Comparison of ENCODE assay signal across 15 mouse cellular contexts in genomic region chrX:152205486-152205885, GRCm38 (mm10).
"Had no signal": no experiment of that assay in that cellular context is flagged by ENCODE, and none has a peak within 500 bp of the region (broad histone marks: within the 10 kb centered on the region; RNA-seq: fewer than 3 reads in every experiment).

No protein-coding gene starts in this region.

- H3K9me3 ChIP-seq: limb, embryonic 10.5 days; limb, embryonic 13.5 days; liver, embryonic 15.5 days had no signal

- H3K36me3 ChIP-seq: limb, embryonic 10.5 days; limb, embryonic 13.5 days; liver, embryonic 15.5 days had no signal

- H3K27ac ChIP-seq: hindbrain, postnatal 0 days; layer of hippocampus, adult 2 months; limb, embryonic 10.5 days; limb, embryonic 13.5 days; liver, embryonic 15.5 days had no signal

- H3K4me1 ChIP-seq: limb, embryonic 13.5 days; liver, embryonic 15.5 days had no signal

- H3K4me2 ChIP-seq: limb, embryonic 13.5 days; liver, embryonic 11.5 days; liver, embryonic 15.5 days; midbrain, embryonic 11.5 days had no signal

- ATAC-seq: hindbrain, postnatal 0 days; inflammation-experienced regulatory T-cells, adult 6 months had no signal

- DNase-seq: layer of hippocampus, adult 9-11 months; lung, adult 2 months; lung, postnatal 14 days; lung, postnatal 4 days; midbrain, embryonic 14.5 days; thymus, adult 18-20 months; thymus, postnatal 36 days had no signal

- H3K9ac ChIP-seq: limb, embryonic 13.5 days; liver, embryonic 15.5 days had no signal

- H3K4me3 ChIP-seq: layer of hippocampus, adult 2 months; limb, embryonic 10.5 days; limb, embryonic 13.5 days; liver, embryonic 15.5 days had no signal
